Mouse (Mus musculus) stomach, postnatal 0 days (tissue): ENCODE results near the gene Acer3.

ENCODE experiments used
- CTCF ChIP-seq: IDR thresholded peaks from 2 replicates; pipeline ENCODE4 v1.5.1; 2016; ENCODE audit warnings: antibody characterized with exemption, low read depth, mild to moderate bottlenecking, moderate library complexity
- EP300 ChIP-seq: optimal IDR thresholded peaks from 2 replicates; pipeline ENCODE3; 2016; ENCODE audit warnings: antibody characterized with exemption

DNA sequence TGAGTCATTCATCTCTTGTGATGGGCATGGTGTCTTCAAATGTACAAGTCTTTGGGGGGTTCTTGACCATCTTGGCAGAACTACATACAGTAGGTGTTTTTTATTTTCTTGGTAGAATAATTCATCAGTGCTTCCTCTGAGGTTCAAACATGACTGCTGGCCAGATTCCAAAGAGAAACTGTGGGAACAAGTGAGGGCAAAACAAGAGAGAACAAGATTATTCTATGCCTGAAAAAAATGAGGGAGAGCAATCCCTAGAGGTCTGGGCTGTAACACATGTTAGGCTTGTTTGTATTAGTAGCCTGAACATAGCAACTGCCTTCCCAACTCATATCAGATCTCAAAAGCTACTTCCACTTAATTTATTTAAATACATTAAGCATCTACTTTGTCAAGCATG lies 104.3 kb downstream of the Acer3 start:
- no peak for TF ChIP-seq CTCF
- no peak for TF ChIP-seq EP300
